Mouse (Mus musculus) kidney, postnatal 36 days (tissue): ENCODE measurements at regions not wholly inside any gene's neighbourhood (a gene's known extent, or its start where the extent isn't known, plus 50 kb on each side); places are given as distances from the start of the nearest gene placed in this dataset.

Experiments
- DNase-seq, 2 experiments: peaks; one replicate each; pipeline ENCODE4 v3.0.0; 2021 to 2022; ENCODE audit warnings: mixed read lengths in 2 of 2

GRCm38 (mm10) chr9:46509896-46510295 lies 190.1 kb upstream of the 4931429L15Rik start:
- no peak for DNase-seq

GRCm38 (mm10) chr9:46509458-46509857 lies 189.7 kb upstream of the 4931429L15Rik start:
- DNase-seq = no peak

- no peak for DNase-seq
Measured at GRCm38 (mm10) chr9:46507036-46507435, 187.2 kb upstream of the 4931429L15Rik start.

- no peak for DNase-seq
Measured at GRCm38 (mm10) chr9:46504536-46504935, 184.8 kb upstream of the 4931429L15Rik start.

GRCm38 (mm10) chr9:46504133-46504416 lies 184.3 kb upstream of the 4931429L15Rik start:
- no peak for DNase-seq

- DNase-seq = no peak
Measured at GRCm38 (mm10) chr9:46503321-46504132, 183.7 kb upstream of the 4931429L15Rik start.

GRCm38 (mm10) chr9:46499426-46499825 lies 179.6 kb upstream of the 4931429L15Rik start:
- no peak for DNase-seq

- DNase-seq = no peak
Measured at GRCm38 (mm10) chr9:46498861-46499260, 179.1 kb upstream of the 4931429L15Rik start.

GRCm38 (mm10) chr9:46495276-46495675 lies 175.5 kb upstream of the 4931429L15Rik start:
- DNase-seq = peak; percentile 64 to 82

GRCm38 (mm10) chr9:46482859-46483443 lies 163.2 kb upstream of the 4931429L15Rik start:
- no peak for DNase-seq

GRCm38 (mm10) chr9:46482034-46482858 lies 162.5 kb upstream of the 4931429L15Rik start:
- DNase-seq = no peak

GRCm38 (mm10) chr9:46481491-46481890 lies 161.7 kb upstream of the 4931429L15Rik start:
- DNase-seq = no peak

GRCm38 (mm10) chr9:46480080-46480690 lies 160.4 kb upstream of the 4931429L15Rik start:
- peak; percentile 79 to 86 for DNase-seq

GRCm38 (mm10) chr9:46478611-46479010 lies 158.8 kb upstream of the 4931429L15Rik start:
- DNase-seq = peak; percentile 20 to 21

GRCm38 (mm10) chr9:46476516-46476915 lies 156.7 kb upstream of the 4931429L15Rik start:
- no peak for DNase-seq

- DNase-seq = no peak
Measured at GRCm38 (mm10) chr9:46473681-46474080, 153.9 kb upstream of the 4931429L15Rik start.

GRCm38 (mm10) chr9:46469521-46469920 lies 149.7 kb upstream of the 4931429L15Rik start:
- DNase-seq = peak; percentile 86 to 91

- DNase-seq = no peak
Measured at GRCm38 (mm10) chr9:46468306-46468705, 148.5 kb upstream of the 4931429L15Rik start.

- no peak for DNase-seq
Measured at GRCm38 (mm10) chr9:46467671-46468070, 147.9 kb upstream of the 4931429L15Rik start.

- peak; percentile 48 to 57 for DNase-seq
Measured at GRCm38 (mm10) chr9:46462681-46463080, 142.9 kb upstream of the 4931429L15Rik start.

- no peak for DNase-seq
Measured at GRCm38 (mm10) chr9:46457945-46458344, 138.2 kb upstream of the 4931429L15Rik start.

- peak; percentile 65 for DNase-seq
Measured at GRCm38 (mm10) chr9:46454807-46455610, 135.2 kb upstream of the 4931429L15Rik start.
